Mouse (Mus musculus): ENCODE results near the gene Gm4792. TPM values are rescaled to one million over a fixed set of nuclear protein-coding genes. Genes with fewer than 3 reads are reported as not detected.

The Gm4792 gene
- polyA plus RNA-seq, 1 experiment = not detected

DNA sequence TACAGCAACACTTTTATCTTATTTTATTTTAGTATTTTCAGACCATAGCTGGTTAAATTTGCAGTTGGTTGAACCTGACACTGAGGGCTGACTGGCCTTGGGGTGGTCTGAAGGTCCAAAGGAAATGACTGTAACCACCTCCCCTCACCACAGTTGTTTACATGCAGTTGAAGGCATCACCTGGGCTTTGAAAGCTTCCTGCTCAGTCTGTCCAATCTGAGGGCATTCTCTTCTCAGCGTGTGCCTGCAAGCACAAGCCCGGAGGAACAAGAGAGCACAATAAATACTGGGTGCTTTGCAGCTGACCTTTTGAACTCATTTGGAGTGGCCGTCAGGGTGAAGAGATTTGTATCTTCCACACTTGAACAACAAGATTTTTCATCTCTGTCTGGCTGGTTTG, 23.2 kb downstream of the Gm4792 start:
- Histone ChIP-seq H3K27ac (ENCODE audit: insufficient read depth, low read length) (no peak overlapping the region), H3K4me1 (ENCODE audit: control insufficient read depth, insufficient read depth, low read length) (no peaks in the 10 kb centered on the region), H3K4me3 (ENCODE audit: insufficient read depth, low read length) (no peak overlapping the region)
- no peak for TF ChIP-seq POLR2A (IDR thresholded peaks at IDR 0.05; ENCODE audit: extremely low read depth, insufficient read depth, low read length)
- no peak for TF ChIP-seq CTCF (IDR thresholded peaks at IDR 0.05; ENCODE audit: extremely low read depth, insufficient read depth, low read length)

GRCm38 (mm10) chr10:94265656-94266542, 32.6 kb downstream of the Gm4792 start:
- Histone ChIP-seq H3K27ac (ENCODE audit: insufficient read depth, low read length) (no peak overlapping the region), H3K4me3 (ENCODE audit: insufficient read depth, low read length) (no peak overlapping the region), H3K4me1 (ENCODE audit: control insufficient read depth, insufficient read depth, low read length) (no peaks in the 10 kb centered on the region)
- no peak for TF ChIP-seq POLR2A (IDR thresholded peaks at IDR 0.05; ENCODE audit: extremely low read depth, insufficient read depth, low read length)
- TF ChIP-seq CTCF (IDR thresholded peaks at IDR 0.05; ENCODE audit: extremely low read depth, insufficient read depth, low read length) = no peak

DNA sequence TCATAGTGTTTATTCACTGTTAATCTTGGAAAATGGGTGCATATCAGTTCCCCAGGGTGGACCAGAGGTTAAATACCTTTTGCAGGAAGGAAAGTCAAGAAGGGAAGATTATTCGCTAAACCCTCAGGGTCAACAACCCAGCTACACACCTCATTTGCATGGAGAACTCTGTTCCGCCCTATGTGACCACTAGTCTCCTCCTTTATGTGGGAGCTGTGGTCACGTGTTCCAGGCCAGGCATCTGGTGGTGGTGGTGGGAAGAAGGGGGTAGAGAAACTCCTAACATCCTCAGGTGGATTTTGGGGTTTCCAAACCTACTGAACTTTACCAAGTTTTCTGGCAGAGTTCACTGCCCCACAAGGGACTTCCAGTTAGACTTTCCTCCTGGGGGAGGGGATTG, 35.3 kb downstream of the Gm4792 start:
- Histone ChIP-seq H3K4me3 (ENCODE audit: insufficient read depth, low read length) (no peak overlapping the region), H3K4me1 (ENCODE audit: control insufficient read depth, insufficient read depth, low read length) (no peaks in the 10 kb centered on the region), H3K27ac (ENCODE audit: insufficient read depth, low read length) (no peak overlapping the region)
- no peak for TF ChIP-seq CTCF (IDR thresholded peaks at IDR 0.05; ENCODE audit: extremely low read depth, insufficient read depth, low read length)
- TF ChIP-seq POLR2A (IDR thresholded peaks at IDR 0.05; ENCODE audit: extremely low read depth, insufficient read depth, low read length) = no peak

DNA sequence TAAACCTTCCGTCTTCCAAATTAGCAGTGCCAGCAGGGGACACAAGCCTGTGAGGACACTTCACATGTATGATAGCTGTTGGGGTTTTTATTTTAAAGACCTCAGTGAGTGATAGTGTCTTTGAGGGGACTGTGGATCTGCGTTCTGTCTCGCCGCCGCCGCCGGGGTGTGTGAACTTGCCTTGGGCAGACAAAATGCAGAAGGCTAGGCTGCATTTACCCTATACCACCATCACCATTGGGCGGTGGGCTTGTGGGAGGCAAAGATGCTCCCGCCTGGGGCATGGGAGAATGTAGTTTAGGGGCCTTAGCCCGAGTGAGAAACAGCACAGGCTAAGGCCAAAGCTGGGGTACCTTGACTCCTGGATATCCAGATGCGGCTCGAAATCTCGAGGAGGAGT, 35.9 kb downstream of the Gm4792 start:
- Histone ChIP-seq H3K27ac (ENCODE audit: insufficient read depth, low read length) (no peak overlapping the region), H3K4me3 (ENCODE audit: insufficient read depth, low read length) (no peak overlapping the region), H3K4me1 (ENCODE audit: control insufficient read depth, insufficient read depth, low read length) (no peaks in the 10 kb centered on the region)
- TF ChIP-seq CTCF (IDR thresholded peaks at IDR 0.05; ENCODE audit: extremely low read depth, insufficient read depth, low read length) (no peak), POLR2A (IDR thresholded peaks at IDR 0.05; ENCODE audit: extremely low read depth, insufficient read depth, low read length) (no peak)

GRCm38 (mm10) chr10:94260544-94260943, 38.0 kb downstream of the Gm4792 start:
- H3K27ac ChIP-seq (ENCODE audit: insufficient read depth, low read length) = no peak overlapping the region
- no peak for TF ChIP-seq CTCF (IDR thresholded peaks at IDR 0.05; ENCODE audit: extremely low read depth, insufficient read depth, low read length)
- no peak for TF ChIP-seq POLR2A (IDR thresholded peaks at IDR 0.05; ENCODE audit: extremely low read depth, insufficient read depth, low read length)
- no peaks in the 10 kb centered on the region for H3K4me1 ChIP-seq (ENCODE audit: control insufficient read depth, insufficient read depth, low read length)
- no peak overlapping the region for H3K4me3 ChIP-seq (ENCODE audit: insufficient read depth, low read length)

GRCm38 (mm10) chr10:94256518-94256917, 42.0 kb downstream of the Gm4792 start:
- no peak overlapping the region for H3K27ac ChIP-seq (ENCODE audit: insufficient read depth, low read length)
- H3K4me3 ChIP-seq (ENCODE audit: insufficient read depth, low read length) = no peak overlapping the region
- no peaks in the 10 kb centered on the region for H3K4me1 ChIP-seq (ENCODE audit: control insufficient read depth, insufficient read depth, low read length)
- TF ChIP-seq POLR2A (IDR thresholded peaks at IDR 0.05; ENCODE audit: extremely low read depth, insufficient read depth, low read length) (no peak), CTCF (IDR thresholded peaks at IDR 0.05; ENCODE audit: extremely low read depth, insufficient read depth, low read length) (no peak)

DNA sequence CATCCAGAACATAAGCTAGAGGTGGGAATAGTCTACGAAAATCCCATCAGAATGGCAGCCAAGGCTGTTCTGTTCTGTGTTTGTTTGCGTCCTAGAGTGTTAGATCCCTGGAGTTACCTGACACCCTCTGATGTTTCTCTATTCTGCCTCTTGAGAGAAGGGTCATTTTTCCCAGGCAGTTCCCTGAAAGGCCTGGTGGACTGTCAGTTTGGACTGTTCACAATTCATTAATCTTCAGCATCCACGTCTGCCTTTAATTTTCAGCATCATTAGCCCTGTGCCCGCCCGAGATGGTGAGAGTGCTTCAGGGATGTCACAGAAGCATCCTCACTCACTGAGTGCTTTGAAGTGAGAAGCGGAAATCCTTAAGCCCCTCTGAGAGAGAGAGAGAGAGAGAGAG, 42.8 kb downstream of the Gm4792 start:
- Histone ChIP-seq H3K4me3 (ENCODE audit: insufficient read depth, low read length) (no peak overlapping the region), H3K27ac (ENCODE audit: insufficient read depth, low read length) (no peak overlapping the region)

DNA sequence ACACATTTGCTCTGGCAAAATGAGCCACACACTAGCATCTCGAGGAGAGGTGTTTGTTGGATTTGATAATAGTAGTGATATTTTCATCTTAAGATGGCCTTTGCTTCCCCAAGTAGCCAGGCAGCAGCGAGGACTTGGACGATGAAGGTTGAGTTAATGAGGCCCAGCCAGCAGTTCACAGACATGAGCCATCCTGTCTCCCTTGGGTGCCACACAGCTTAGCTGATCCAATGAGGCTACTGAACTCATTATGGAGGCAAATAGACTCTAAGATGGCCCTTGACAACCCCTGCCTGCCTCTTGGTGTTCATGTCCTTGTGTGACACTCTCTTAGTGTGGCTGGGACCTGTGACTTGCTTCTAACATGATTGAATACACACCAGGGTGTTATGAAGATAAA, 43.7 kb downstream of the Gm4792 start:
- Histone ChIP-seq H3K4me1 (ENCODE audit: control insufficient read depth, insufficient read depth, low read length) (no peaks in the 10 kb centered on the region), H3K4me3 (ENCODE audit: insufficient read depth, low read length) (no peak overlapping the region), H3K27ac (ENCODE audit: insufficient read depth, low read length) (no peak overlapping the region)
- TF ChIP-seq POLR2A (IDR thresholded peaks at IDR 0.05; ENCODE audit: extremely low read depth, insufficient read depth, low read length) (no peak), CTCF (IDR thresholded peaks at IDR 0.05; ENCODE audit: extremely low read depth, insufficient read depth, low read length) (no peak)

More for the DNA sequence above, 42.8 kb downstream of the Gm4792 start:
- H3K4me1 ChIP-seq (ENCODE audit: control insufficient read depth, insufficient read depth, low read length) = no peaks in the 10 kb centered on the region
- TF ChIP-seq CTCF (IDR thresholded peaks at IDR 0.05; ENCODE audit: extremely low read depth, insufficient read depth, low read length) (no peak), POLR2A (IDR thresholded peaks at IDR 0.05; ENCODE audit: extremely low read depth, insufficient read depth, low read length) (no peak)

- H3K27ac ChIP-seq (ENCODE audit: insufficient read depth, low read length) = no peak overlapping the region
- no peak overlapping the region for H3K4me3 ChIP-seq (ENCODE audit: insufficient read depth, low read length)
- no peaks in the 10 kb centered on the region for H3K4me1 ChIP-seq (ENCODE audit: control insufficient read depth, insufficient read depth, low read length)
- TF ChIP-seq CTCF (IDR thresholded peaks at IDR 0.05; ENCODE audit: extremely low read depth, insufficient read depth, low read length) (no peak), POLR2A (IDR thresholded peaks at IDR 0.05; ENCODE audit: extremely low read depth, insufficient read depth, low read length) (no peak)
Measured at GRCm38 (mm10) chr10:94253260-94253807, 45.2 kb downstream of the Gm4792 start.

Measured in cortical plate, adult 2 months (tissue).